Comparison of ENCODE assay signal across 8 mouse cellular contexts in the genomic region with DNA sequence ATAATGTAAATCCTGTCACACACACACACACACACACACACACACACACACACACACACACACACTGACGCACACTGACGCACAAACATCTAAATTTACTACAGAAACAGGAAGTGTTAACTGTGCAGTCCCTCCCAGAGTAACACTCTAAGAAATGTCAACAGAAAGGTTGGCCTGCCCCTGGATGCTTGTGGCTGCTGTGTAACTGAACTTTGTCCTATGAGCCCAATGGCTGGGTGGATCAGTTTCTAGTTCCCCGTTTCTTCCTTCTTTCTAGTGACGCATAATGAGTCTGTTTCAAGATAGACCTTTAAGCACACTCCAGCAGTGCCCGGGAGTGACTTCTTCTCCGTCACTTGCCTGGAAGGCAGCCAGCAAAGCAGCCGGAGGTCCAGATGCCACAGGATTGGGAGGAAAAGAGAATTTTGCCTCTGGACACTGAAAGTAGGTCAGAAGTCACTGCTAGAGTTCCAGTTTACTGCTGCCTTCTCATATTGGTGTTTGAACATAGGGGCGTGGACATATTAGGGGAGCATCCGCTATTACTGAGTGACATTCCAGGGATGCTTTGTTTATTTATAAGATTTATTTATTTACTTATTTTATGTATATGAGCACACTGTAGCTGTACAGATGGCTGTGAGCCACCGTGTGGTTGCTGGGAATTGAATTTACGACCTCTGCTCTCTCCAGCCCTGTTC. TPM values are rescaled to one million over a fixed set of nuclear protein-coding genes. Genes with fewer than 3 reads are reported as not detected.
DNase-seq lines count a peak whose midpoint lies in the region; ATAC-seq and TF ChIP-seq lines count a peak whose summit lies in the region.

No protein-coding gene starts in this region.

- DNase-seq in limb, embryonic 10.5 days (ENCODE audit: low spot score): no peak
- peak; percentile 91 for DNase-seq in adrenal gland, postnatal 25 days
- peak; percentile 53 to 59 for DNase-seq in gastrocnemius, postnatal 36 days
- DNase-seq in liver, embryonic 14.5 days (ENCODE audit: low read depth in 3 of 3, low spot score in 3 of 3): no peak
- DNase-seq in skeletal muscle tissue, adult 2 months (ENCODE audit: low read depth, low spot score): peak; percentile 69

- no peak overlapping the region for H3K4me3 ChIP-seq in limb, embryonic 12.5 days (replicated peaks)
- H3K4me3 ChIP-seq in limb, embryonic 10.5 days: no peak overlapping the region
- peak overlapping the region in 1 of 2 experiments; percentile 27; a peak in 1 of 4 replicates for H3K4me3 ChIP-seq in liver, embryonic 14.5 days (ENCODE audit: insufficient read depth in 1 of 2, low read depth in 2 of 2, low read length in 2 of 2)
- no peak overlapping the region for H3K4me3 ChIP-seq in midbrain, embryonic 16.5 days (ENCODE audit: low read depth, low read length)

- H3K9ac ChIP-seq in limb, embryonic 12.5 days (replicated peaks): no peak overlapping the region
- no peak overlapping the region for H3K9ac ChIP-seq in liver, embryonic 14.5 days (replicated peaks)
- H3K9ac ChIP-seq in midbrain, embryonic 16.5 days (ENCODE audit: low read depth, low read length): no peak overlapping the region

- no peak overlapping the region for H3K4me2 ChIP-seq in limb, embryonic 12.5 days
- peak overlapping the region; percentile 29; the same call in 1 of the 2 replicates for H3K4me2 ChIP-seq in liver, embryonic 14.5 days (ENCODE audit: low read depth)
- H3K4me2 ChIP-seq in midbrain, embryonic 16.5 days (ENCODE audit: low read length): no peak overlapping the region

- H3K36me3 ChIP-seq in limb, embryonic 12.5 days: no peaks in the 10 kb centered on the region
- H3K36me3 ChIP-seq in limb, embryonic 10.5 days: no peaks in the 10 kb centered on the region
- peaks cover 9% of the 10 kb centered on the region for H3K36me3 ChIP-seq in liver, embryonic 14.5 days (replicated peaks; ENCODE audit: control insufficient read depth, insufficient read depth, low read depth)
- H3K36me3 ChIP-seq in midbrain, embryonic 16.5 days (ENCODE audit: control insufficient read depth, insufficient read depth, low read length): no peaks in the 10 kb centered on the region

- no peaks in the 10 kb centered on the region for H3K27me3 ChIP-seq in limb, embryonic 12.5 days
- H3K27me3 ChIP-seq in limb, embryonic 10.5 days (ENCODE audit: low read depth, poor library complexity, severe bottlenecking): no peaks in the 10 kb centered on the region
- no peaks in the 10 kb centered on the region for H3K27me3 ChIP-seq in liver, embryonic 14.5 days (ENCODE audit: control insufficient read depth, insufficient read depth, low read length)
- no peaks in the 10 kb centered on the region for H3K27me3 ChIP-seq in midbrain, embryonic 16.5 days (ENCODE audit: control insufficient read depth, insufficient read depth, low read depth, low read length)

- TF ChIP-seq CTCF in liver, embryonic 14.5 days (IDR thresholded peaks at IDR 0.05; ENCODE audit: low read depth): no peak

- H3K27ac ChIP-seq in limb, embryonic 12.5 days: peak overlapping the region; percentile 23; the same call in 1 of the 2 replicates
- no peak overlapping the region for H3K27ac ChIP-seq in limb, embryonic 10.5 days
- peak overlapping the region; percentile 64; the same call in 1 of the 2 replicates for H3K27ac ChIP-seq in liver, embryonic 14.5 days
- H3K27ac ChIP-seq in midbrain, embryonic 16.5 days (ENCODE audit: low read length): no peak overlapping the region

- intact Hi-C loops in gastrocnemius, postnatal 36 days (cut with DNase I): no loop called here

- 0 out of 2 replicates have a peak, but pooled peaks cover 8% of the 10 kb centered on the region for H3K4me1 ChIP-seq in limb, embryonic 12.5 days (replicated peaks)
- peaks cover 8% of the 10 kb centered on the region; the same call in 1 of the 2 replicates for H3K4me1 ChIP-seq in limb, embryonic 10.5 days
- peaks cover 25 to 50% of the 10 kb centered on the region in 2 experiments for H3K4me1 ChIP-seq in liver, embryonic 14.5 days (replicated peaks; ENCODE audit: control insufficient read depth in 2 of 2, insufficient read depth in 2 of 2, low read length in 1 of 2)
- H3K4me1 ChIP-seq in midbrain, embryonic 16.5 days (ENCODE audit: control insufficient read depth, insufficient read depth, low read length): no peaks in the 10 kb centered on the region

- ATAC-seq in limb, embryonic 12.5 days (ENCODE audit: insufficient number of reproducible peaks, insufficient read depth, low FRiP score, low TSS enrichment, low read depth): no peak
- ATAC-seq in inflammation-experienced regulatory T-cells, adult 6 months: peak; percentile 89
- ATAC-seq in liver, embryonic 14.5 days (ENCODE audit: insufficient read depth): peak; percentile 51
- no peak for ATAC-seq in midbrain, embryonic 16.5 days

- no peaks in the 10 kb centered on the region for H3K9me3 ChIP-seq in limb, embryonic 12.5 days
- no peaks in the 10 kb centered on the region for H3K9me3 ChIP-seq in limb, embryonic 10.5 days (replicated peaks)
- H3K9me3 ChIP-seq in liver, embryonic 14.5 days (ENCODE audit: control insufficient read depth, low read length): no peaks in the 10 kb centered on the region
- H3K9me3 ChIP-seq in midbrain, embryonic 16.5 days (replicated peaks; ENCODE audit: control insufficient read depth, low read length, poor library complexity, severe bottlenecking): no peaks in the 10 kb centered on the region

- 60% methylated on average over 11 of the region's 11 CpGs for WGBS in limb, embryonic 12.5 days
- WGBS in limb, embryonic 10.5 days: 84% methylated on average over 11 of the region's 11 CpGs
- 47% methylated on average over 11 of the region's 11 CpGs for WGBS in liver, embryonic 14.5 days (ENCODE audit: insufficient replicate concordance)
- WGBS in midbrain, embryonic 16.5 days: 59% methylated on average over 11 of the region's 11 CpGs

- peak; percentile 7; the same call in 1 of the 2 replicates for TF ChIP-seq EP300 in liver, embryonic 14.5 days (IDR thresholded peaks at IDR 0.05; ENCODE audit: low read depth)

RNA-seq across cellular contexts. Expression of a gene that starts 25.2 kb away (rescaled TPM):
- 4.4 and 4.8 TPM in 2 replicates for polyA plus RNA-seq in limb, embryonic 12.5 days (2016; fragmentation: Nextera tagmentation; extraction: Ambion mirVana)
- polyA plus RNA-seq in limb, embryonic 10.5 days (2016; fragmentation: Nextera tagmentation; extraction: Ambion mirVana): 3.0 and 3.4 TPM in 2 replicates
- 133 and 149 TPM in 2 replicates for total RNA-seq in adrenal gland, postnatal 25 days (2021)
- 1 to 10 TPM; 7.7 to 8.5 TPM for total RNA-seq in gastrocnemius, postnatal 36 days (2021)
- polyA plus RNA-seq in inflammation-experienced regulatory T-cells, adult 6 months (2017; shearing (Covaris generic)): 10 to 100 TPM in 2 of 3 experiments, 1 to 10 TPM in 1; 9.6 to 11.3 (median 10.1) TPM
- 7.4 and 9.5 TPM in 2 replicates for polyA plus RNA-seq in liver, embryonic 14.5 days (2012; rRNA removed)
- 10.8 and 11.0 TPM in 2 replicates for polyA plus RNA-seq in liver, embryonic 14.5 days (2014; fragmentation: Nextera tagmentation; extraction: Ambion mirVana)
- 3.5 and 3.8 TPM in 2 replicates for polyA plus RNA-seq in midbrain, embryonic 16.5 days (2015; fragmentation: Nextera tagmentation; extraction: Ambion mirVana)

RNA-seq across cellular contexts. Expression of a gene that starts 42.3 kb away (rescaled TPM):
- 5.5 and 6.6 TPM in 2 replicates for polyA plus RNA-seq in limb, embryonic 12.5 days (2016; fragmentation: Nextera tagmentation; extraction: Ambion mirVana)
- polyA plus RNA-seq in limb, embryonic 10.5 days (2016; fragmentation: Nextera tagmentation; extraction: Ambion mirVana): 3.7 and 5.6 TPM in 2 replicates
- 9.5 and 10.4 TPM in 2 replicates for total RNA-seq in adrenal gland, postnatal 25 days (2021)
- total RNA-seq in gastrocnemius, postnatal 36 days (2021): 1 to 10 TPM; 2.6 to 3.1 TPM
- 1 to 10 TPM; 3.8 to 7.0 (median 3.9) TPM for polyA plus RNA-seq in inflammation-experienced regulatory T-cells, adult 6 months (2017; shearing (Covaris generic))
- 0.55 and 0.63 TPM in 2 replicates for polyA plus RNA-seq in liver, embryonic 14.5 days (2012; rRNA removed)
- polyA plus RNA-seq in liver, embryonic 14.5 days (2014; fragmentation: Nextera tagmentation; extraction: Ambion mirVana): 0.37 and 0.39 TPM in 2 replicates
- 18.2 and 19.1 TPM in 2 replicates for polyA plus RNA-seq in midbrain, embryonic 16.5 days (2015; fragmentation: Nextera tagmentation; extraction: Ambion mirVana)

RNA-seq across cellular contexts. Expression of a gene that starts 49.3 kb away (rescaled TPM):
- polyA plus RNA-seq in limb, embryonic 12.5 days (2016; fragmentation: Nextera tagmentation; extraction: Ambion mirVana): 0.73 and 0.83 TPM in 2 replicates
- polyA plus RNA-seq in limb, embryonic 10.5 days (2016; fragmentation: Nextera tagmentation; extraction: Ambion mirVana): not detected in 2 replicates
- total RNA-seq in adrenal gland, postnatal 25 days (2021): not detected in 2 replicates
- total RNA-seq in gastrocnemius, postnatal 36 days (2021): not detected
- polyA plus RNA-seq in inflammation-experienced regulatory T-cells, adult 6 months (2017; shearing (Covaris generic)): not detected
- polyA plus RNA-seq in liver, embryonic 14.5 days (2012; rRNA removed): not detected in 2 replicates
- polyA plus RNA-seq in liver, embryonic 14.5 days (2014; fragmentation: Nextera tagmentation; extraction: Ambion mirVana): not detected in 2 replicates
- not detected in 2 replicates for polyA plus RNA-seq in midbrain, embryonic 16.5 days (2015; fragmentation: Nextera tagmentation; extraction: Ambion mirVana)

RNA-seq across cellular contexts. Expression of a gene that starts 54.3 kb away (rescaled TPM):
- polyA plus RNA-seq in limb, embryonic 12.5 days (2016; fragmentation: Nextera tagmentation; extraction: Ambion mirVana): 31.7 and 33.6 TPM in 2 replicates
- 25.9 and 28.7 TPM in 2 replicates for polyA plus RNA-seq in limb, embryonic 10.5 days (2016; fragmentation: Nextera tagmentation; extraction: Ambion mirVana)
- 12.8 and 13.0 TPM in 2 replicates for total RNA-seq in adrenal gland, postnatal 25 days (2021)
- total RNA-seq in gastrocnemius, postnatal 36 days (2021): 1 to 10 TPM; 3.3 to 3.8 TPM
- polyA plus RNA-seq in inflammation-experienced regulatory T-cells, adult 6 months (2017; shearing (Covaris generic)): 1 to 10 TPM; 5.3 to 8.3 (median 7.7) TPM
- polyA plus RNA-seq in liver, embryonic 14.5 days (2012; rRNA removed): 2.7 and 4.0 TPM in 2 replicates
- 2.6 and 2.8 TPM in 2 replicates for polyA plus RNA-seq in liver, embryonic 14.5 days (2014; fragmentation: Nextera tagmentation; extraction: Ambion mirVana)
- 30.4 and 31.0 TPM in 2 replicates for polyA plus RNA-seq in midbrain, embryonic 16.5 days (2015; fragmentation: Nextera tagmentation; extraction: Ambion mirVana)

RNA-seq across cellular contexts. Expression of a gene that starts 57.6 kb away (rescaled TPM):
- polyA plus RNA-seq in limb, embryonic 12.5 days (2016; fragmentation: Nextera tagmentation; extraction: Ambion mirVana): not detected in 2 replicates
- polyA plus RNA-seq in limb, embryonic 10.5 days (2016; fragmentation: Nextera tagmentation; extraction: Ambion mirVana): not detected in 2 replicates
- total RNA-seq in adrenal gland, postnatal 25 days (2021): not detected in 2 replicates
- total RNA-seq in gastrocnemius, postnatal 36 days (2021): not detected
- polyA plus RNA-seq in inflammation-experienced regulatory T-cells, adult 6 months (2017; shearing (Covaris generic)): 1 to 10 TPM in 1 of 3 experiments, not detected in 2; 1.8 TPM
- polyA plus RNA-seq in liver, embryonic 14.5 days (2012; rRNA removed): not detected in 2 replicates
- not detected in 2 replicates for polyA plus RNA-seq in liver, embryonic 14.5 days (2014; fragmentation: Nextera tagmentation; extraction: Ambion mirVana)
- not detected in 2 replicates for polyA plus RNA-seq in midbrain, embryonic 16.5 days (2015; fragmentation: Nextera tagmentation; extraction: Ambion mirVana)

Comparison
In these comparisons a context has a peak if more than half of its experiments do, and no peak if none do; other contexts are left out.
1. H3K27ac ChIP-seq: peak in limb, embryonic 12.5 days (single experiment) and liver, embryonic 14.5 days (single experiment); none in limb, embryonic 10.5 days (single experiment) and midbrain, embryonic 16.5 days (single experiment).
2. ATAC-seq: peak in inflammation-experienced regulatory T-cells, adult 6 months (single experiment) and liver, embryonic 14.5 days (single experiment); none in limb, embryonic 12.5 days (single experiment) and midbrain, embryonic 16.5 days (single experiment).
3. DNase-seq: peak in adrenal gland, postnatal 25 days (single experiment), gastrocnemius, postnatal 36 days (2 of 2) and skeletal muscle tissue, adult 2 months (single experiment); none in limb, embryonic 10.5 days (single experiment) and liver, embryonic 14.5 days (0 of 3).